In genomic region chr12:36532525-36532924, GRCm38 (mm10) we compare ENCODE assay signal across 26 mouse cellular contexts.
"Had no signal": no experiment of that assay in that cellular context is flagged by ENCODE, and none has a peak within 500 bp of the region (broad histone marks: within the 10 kb centered on the region; RNA-seq: fewer than 3 reads in every experiment).

No protein-coding gene starts in this region.

- DNase-seq: gastrocnemius, adult 2 months; gastrocnemius, postnatal 10 days; gastrocnemius, postnatal 25 days; heart, adult 18-20 months; heart, postnatal 10 days; heart, postnatal 4 days; kidney, postnatal 4 days; liver; liver, embryonic 13.5 days; liver, postnatal 0 days had no signal

- H3K9ac ChIP-seq: heart, embryonic 12.5 days; hindbrain, embryonic 12.5 days; hindbrain, embryonic 14.5 days; intestine, embryonic 15.5 days; limb, embryonic 12.5 days; liver, embryonic 13.5 days; liver, embryonic 15.5 days; liver, postnatal 0 days had no signal

- H3K9me3 ChIP-seq: heart, embryonic 10.5 days; heart, embryonic 12.5 days; hindbrain, embryonic 10.5 days; hindbrain, embryonic 12.5 days; intestine, embryonic 15.5 days; limb, embryonic 10.5 days; limb, embryonic 12.5 days; liver, embryonic 13.5 days; liver, embryonic 15.5 days had no signal

- ATAC-seq: forebrain, embryonic 16.5 days; hindbrain, embryonic 16.5 days; inflammation-experienced regulatory T-cells, adult 6 months; intestine, embryonic 15.5 days; intestine, postnatal 0 days; liver, postnatal 0 days had no signal

- H3K4me2 ChIP-seq: heart, embryonic 12.5 days; hindbrain, embryonic 12.5 days; hindbrain, embryonic 14.5 days; intestine, embryonic 15.5 days; limb, embryonic 12.5 days; liver, embryonic 11.5 days; liver, embryonic 13.5 days; liver, embryonic 15.5 days had no signal

- H3K36me3 ChIP-seq: heart, embryonic 10.5 days; heart, embryonic 12.5 days; hindbrain, embryonic 10.5 days; hindbrain, embryonic 12.5 days; intestine, embryonic 15.5 days; limb, embryonic 10.5 days; limb, embryonic 12.5 days; liver, embryonic 13.5 days; liver, embryonic 15.5 days had no signal

- H3K4me3 ChIP-seq: gastrocnemius, adult 2 months; heart, embryonic 10.5 days; heart, embryonic 12.5 days; hindbrain, embryonic 10.5 days; hindbrain, embryonic 12.5 days; intestine, embryonic 15.5 days; layer of hippocampus, adult 2 months; left cerebral cortex, adult 2 months; limb, embryonic 10.5 days; limb, embryonic 12.5 days; liver, embryonic 13.5 days; liver, embryonic 15.5 days had no signal

- H3K27me3 ChIP-seq: heart, embryonic 12.5 days; hindbrain, embryonic 12.5 days; intestine, embryonic 15.5 days; limb, embryonic 12.5 days; liver, embryonic 13.5 days; liver, embryonic 15.5 days had no signal

- H3K27ac ChIP-seq: gastrocnemius, adult 2 months; heart, embryonic 10.5 days; hindbrain, embryonic 10.5 days; hindbrain, embryonic 12.5 days; hindbrain, embryonic 14.5 days; intestine, embryonic 15.5 days; layer of hippocampus, adult 2 months; left cerebral cortex, adult 2 months; limb, embryonic 10.5 days; limb, embryonic 12.5 days; liver, embryonic 13.5 days; liver, embryonic 15.5 days had no signal

- H3K4me1 ChIP-seq: heart, embryonic 10.5 days; heart, embryonic 12.5 days; hindbrain, embryonic 10.5 days; hindbrain, embryonic 12.5 days; intestine, embryonic 15.5 days; limb, embryonic 10.5 days had no signal
